Mouse (Mus musculus) layer of hippocampus, postnatal 36 days (tissue): ENCODE data around the gene Tha1. TPM values are rescaled to one million over a fixed set of nuclear protein-coding genes. Genes with fewer than 3 reads are reported as not detected.

ENCODE experiments used
- DNase-seq, 2 experiments: peaks; one replicate each; pipeline ENCODE4 v3.0.0; 2022
- total RNA-seq, 2 experiments: library from RNA; stranded (reverse); gene quantifications; 2 replicates each; pipeline ENCODE4 v1.2.3; 2021

The Tha1 gene
- total RNA-seq, 2 experiments from 2014 or later, result 3.0 to 3.8 TPM

- DNase-seq, result no peak
These were observed 7.7 kb upstream of the Tha1 start for GRCm38 (mm10) chr11:117880977-117881358.

DNA sequence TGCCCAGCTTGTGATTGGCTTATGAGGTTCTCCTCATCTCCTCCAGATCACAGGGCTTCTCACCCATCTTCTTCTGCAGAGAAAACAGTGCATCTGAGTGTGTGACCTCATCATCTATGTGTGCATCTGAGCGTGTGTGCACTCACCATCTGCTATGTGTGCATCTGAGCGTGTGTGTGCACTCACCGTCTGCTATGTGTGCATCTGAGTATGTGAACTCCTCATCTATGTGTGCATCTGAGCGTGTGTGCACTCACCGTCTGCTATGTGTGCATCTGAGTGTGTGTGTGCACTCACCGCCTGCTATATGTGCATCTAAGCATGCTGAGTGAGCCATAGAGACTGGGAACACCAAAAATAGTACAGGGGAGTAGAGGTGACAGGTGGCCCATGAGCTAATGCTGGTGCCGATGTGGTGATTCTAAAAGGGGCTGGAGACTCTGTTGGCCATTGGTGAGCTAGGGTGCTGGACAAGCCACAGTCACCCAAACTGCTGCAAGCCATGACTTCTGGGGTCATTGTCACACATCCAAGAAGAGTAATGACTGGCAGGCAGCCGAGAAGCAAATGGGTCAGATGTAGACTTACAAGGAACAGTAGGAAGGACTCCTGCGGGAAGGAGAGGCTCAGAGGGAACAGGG, 7.2 kb upstream of the Tha1 start:
- DNase-seq, result no peak

- no peak for DNase-seq
These were observed 6.4 kb upstream of the Tha1 start for GRCm38 (mm10) chr11:117879676-117880075.

- no peak for DNase-seq
These were observed 5.6 kb upstream of the Tha1 start for GRCm38 (mm10) chr11:117878892-117879291.

DNA sequence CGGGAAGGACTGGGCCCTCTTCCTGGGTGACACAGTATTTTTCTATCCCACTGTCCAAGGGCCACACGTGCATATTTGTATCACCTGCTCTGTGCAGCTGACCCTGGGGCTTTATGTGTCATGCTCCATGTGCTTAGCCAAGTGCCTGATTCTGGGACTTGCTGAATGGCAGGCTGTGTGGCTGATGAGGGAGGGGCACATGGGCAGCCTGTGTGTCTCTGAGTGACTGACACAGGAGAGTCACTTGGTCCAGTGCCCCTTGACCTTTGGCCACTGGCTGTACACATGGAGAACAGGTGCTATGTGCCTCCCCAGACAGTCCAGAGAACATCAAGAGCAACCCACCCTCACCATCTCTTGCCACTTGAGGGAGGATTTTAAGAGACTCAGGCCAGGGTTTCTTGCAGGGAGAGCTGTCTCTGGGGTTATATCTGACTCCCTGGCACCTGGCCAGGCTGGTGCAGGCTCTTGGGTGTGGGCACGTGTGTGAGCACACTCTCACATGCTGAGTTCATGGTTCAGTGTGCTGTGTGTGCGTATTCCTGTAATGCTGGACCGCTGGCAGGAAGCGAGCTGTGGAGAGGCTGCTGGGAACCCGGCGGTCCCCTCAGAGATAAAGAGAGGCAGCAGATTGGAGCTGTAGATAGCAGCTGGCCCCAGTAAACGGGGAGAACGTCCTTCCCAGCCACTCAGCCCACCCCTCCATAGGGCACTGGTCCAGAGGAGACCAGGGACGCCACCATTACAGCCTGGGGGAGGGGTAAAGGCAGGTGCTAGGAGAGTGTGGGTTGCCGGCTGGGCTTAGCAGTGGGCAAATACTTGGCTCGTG, 4.8 kb upstream of the Tha1 start:
- DNase-seq, result peak; percentile 27 to 44

DNA sequence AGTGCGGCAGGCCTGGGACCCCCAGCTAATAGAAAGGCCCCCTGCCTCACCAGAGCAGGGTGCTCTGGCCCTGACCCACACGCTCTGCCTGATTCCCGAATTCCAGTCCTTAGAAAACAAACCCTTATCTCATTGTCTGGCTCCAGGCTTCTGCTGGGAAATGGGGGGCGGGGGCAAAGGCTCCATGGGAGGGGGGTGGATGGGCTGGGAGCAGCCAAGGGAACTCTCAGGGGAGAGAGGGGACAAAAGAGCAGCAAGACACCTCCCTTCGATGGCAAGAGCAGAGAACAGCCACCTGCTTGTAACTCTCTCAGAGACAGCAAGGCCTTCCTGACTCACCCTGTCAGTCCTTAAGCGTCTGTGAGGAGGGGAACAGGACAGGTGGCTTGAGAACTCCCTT, 2.4 kb upstream of the Tha1 start:
- DNase-seq, result no peak

- DNase-seq, result no peak
These were observed 1.1 kb upstream of the Tha1 start for GRCm38 (mm10) chr11:117874419-117874818.

GRCm38 (mm10) chr11:117871911-117872584, 1.2 kb downstream of the Tha1 start:
- DNase-seq, result no peak

- no peak for DNase-seq
These were observed 1.9 kb downstream of the Tha1 start for GRCm38 (mm10) chr11:117871376-117871775.

GRCm38 (mm10) chr11:117870688-117871365, 2.5 kb downstream of the Tha1 start:
- DNase-seq, result peak; percentile 71

- no peak for DNase-seq
These were observed 7.3 kb downstream of the Tha1 start for GRCm38 (mm10) chr11:117865988-117866387.

GRCm38 (mm10) chr11:117864805-117865204, 8.5 kb downstream of the Tha1 start:
- no peak for DNase-seq

- DNase-seq, result no peak
These were observed 10.0 kb downstream of the Tha1 start for GRCm38 (mm10) chr11:117863174-117863856.

DNA sequence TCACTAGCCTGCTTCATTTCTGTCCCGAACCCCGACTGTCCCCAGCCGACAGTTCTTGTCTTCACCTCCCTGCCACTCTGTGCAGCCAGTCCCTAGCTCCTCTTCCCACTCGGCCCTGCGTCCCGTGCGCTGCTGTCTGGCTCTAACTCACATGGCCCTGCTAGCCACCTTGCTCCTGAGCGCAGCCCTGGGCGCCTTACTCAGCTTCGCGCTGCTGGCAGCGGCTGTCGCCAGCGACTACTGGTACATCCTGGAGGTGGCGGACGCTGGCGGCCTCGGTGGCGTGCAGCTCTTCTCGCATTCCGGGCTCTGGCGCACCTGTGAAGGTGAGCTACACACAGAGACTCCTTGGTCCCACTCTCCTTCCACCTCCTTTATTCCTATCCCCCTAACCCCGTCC, 12.7 kb downstream of the Tha1 start, which contains the start of gene Tmem235:
Gene Tmem235 (plus strand): TSS at position 152 of the 400 bp plus-strand sequence.
- DNase-seq, result no peak

GRCm38 (mm10) chr11:117858392-117858791, 14.9 kb downstream of the Tha1 start:
- no peak for DNase-seq

DNA sequence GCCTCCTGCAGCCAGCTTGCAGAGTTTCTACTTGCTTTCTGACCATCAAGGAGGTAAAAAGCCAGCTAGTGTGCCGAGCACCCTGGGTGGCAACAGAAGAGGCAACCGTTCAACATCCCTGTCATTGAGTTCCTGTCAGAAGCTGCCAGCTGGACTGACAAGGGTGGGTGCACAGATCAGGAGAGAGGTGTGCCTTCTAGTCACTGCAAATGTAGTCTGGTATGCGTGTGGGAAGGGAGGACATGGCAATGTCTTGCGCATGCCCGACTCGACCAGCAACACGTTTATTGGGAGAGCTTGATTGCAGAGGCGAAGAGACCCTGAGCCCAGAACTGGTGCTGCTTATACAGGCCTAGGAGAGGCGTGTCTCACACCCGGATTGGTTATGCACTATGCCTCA, 15.8 kb downstream of the Tha1 start:
- DNase-seq, result no peak

- no peak for DNase-seq
These were observed 17.3 kb downstream of the Tha1 start for GRCm38 (mm10) chr11:117855975-117856374.

GRCm38 (mm10) chr11:117855360-117855759, 17.9 kb downstream of the Tha1 start:
- no peak for DNase-seq

DNA sequence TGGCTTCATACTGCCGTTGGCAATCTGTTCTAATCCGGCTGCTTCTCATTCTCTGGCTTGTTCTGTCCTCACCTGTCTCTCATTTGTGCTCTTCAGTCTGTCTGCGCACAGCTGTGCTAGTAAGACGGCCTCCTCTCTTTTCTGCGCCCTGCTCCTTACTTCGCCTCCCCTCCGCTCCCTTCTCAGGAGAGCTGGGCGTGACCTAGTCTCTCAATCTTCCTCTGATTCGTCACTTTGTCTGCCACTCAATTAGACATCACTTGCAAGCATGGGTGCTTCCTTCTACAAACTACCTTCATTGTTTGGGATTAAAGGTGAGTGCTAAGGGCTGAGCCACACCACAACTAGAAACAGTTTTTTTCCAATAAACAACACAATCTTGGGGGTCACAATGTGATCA, 19.0 kb downstream of the Tha1 start:
- no peak for DNase-seq

DNA sequence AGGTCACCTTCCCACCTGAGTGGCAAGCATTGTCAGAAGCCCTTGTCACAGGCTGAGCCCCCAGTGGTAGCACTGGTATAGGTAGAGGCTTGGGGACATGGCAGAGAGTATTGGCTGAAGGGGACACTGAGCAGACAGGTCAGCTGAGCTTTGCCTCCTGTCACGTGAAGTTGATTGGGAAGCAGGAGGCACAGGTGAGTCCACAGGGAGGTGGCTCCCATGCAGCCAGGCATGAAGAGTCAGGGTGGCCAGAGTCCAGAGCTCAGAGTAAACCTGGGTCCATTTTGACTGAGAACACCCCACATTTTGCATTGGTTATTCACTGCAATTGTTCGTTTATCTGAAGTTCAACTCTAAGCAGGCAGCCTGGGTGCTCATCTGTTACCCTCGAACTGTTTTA, 20.4 kb downstream of the Tha1 start:
- DNase-seq, result no peak

GRCm38 (mm10) chr11:117848985-117849671, 24.2 kb downstream of the Tha1 start, which contains the start of gene Birc5:
Birc5 (plus strand) TSS chr11:117849251.
- peak; percentile 94 to 95 for DNase-seq
